Mouse (Mus musculus): Measurements from ENCODE around the gene Nova1. TPM values are rescaled to one million over a fixed set of nuclear protein-coding genes. Genes with fewer than 3 reads are reported as not detected.

Nova1 gene
- total RNA-seq, 1 experiment from 2014 or later = 0.05 TPM

DNA sequence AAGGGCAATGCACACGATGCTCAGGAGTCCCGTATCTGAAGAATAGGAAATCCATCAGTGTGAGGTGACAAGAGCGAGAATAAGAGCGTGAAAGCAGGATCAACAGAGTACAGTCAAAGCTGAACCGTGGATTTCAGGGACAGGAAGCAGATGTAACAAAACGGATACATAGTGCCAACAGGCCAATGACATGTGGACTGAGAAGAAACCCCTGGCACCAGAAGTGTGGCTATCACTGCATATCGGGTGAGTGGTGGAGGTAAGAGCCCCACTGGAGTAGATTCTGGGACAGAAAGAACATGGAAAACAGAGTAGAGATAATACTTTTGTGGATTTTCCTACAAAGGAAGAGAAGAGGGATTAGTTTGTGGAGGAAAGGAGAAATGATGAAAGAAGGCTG, 109.3 kb downstream of the Nova1 start:
- no peak for ATAC-seq (replicated peaks; ENCODE audit: low read depth, poor library complexity, severe bottlenecking)

DNA sequence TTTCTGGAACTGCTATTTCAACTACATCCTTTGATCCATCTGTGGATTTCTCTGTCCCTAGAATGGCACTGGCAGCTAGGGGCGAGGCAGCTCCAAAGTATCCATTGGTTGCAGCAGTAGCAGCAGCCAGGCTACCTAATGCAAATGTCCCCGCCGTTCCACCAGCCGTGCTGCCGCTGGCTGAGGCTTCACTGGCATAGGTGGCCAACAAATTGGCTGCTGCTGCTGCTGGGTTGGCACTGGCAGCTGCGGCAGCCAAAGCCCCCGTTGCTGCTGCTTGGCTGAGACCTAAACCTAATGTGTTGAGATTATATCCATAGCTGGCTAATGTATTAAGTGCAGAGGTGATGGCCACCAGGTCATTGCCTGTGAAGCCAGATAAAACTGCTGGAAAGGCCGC, 118.5 kb downstream of the Nova1 start:
- no peak for ATAC-seq (replicated peaks; ENCODE audit: low read depth, poor library complexity, severe bottlenecking)

DNA sequence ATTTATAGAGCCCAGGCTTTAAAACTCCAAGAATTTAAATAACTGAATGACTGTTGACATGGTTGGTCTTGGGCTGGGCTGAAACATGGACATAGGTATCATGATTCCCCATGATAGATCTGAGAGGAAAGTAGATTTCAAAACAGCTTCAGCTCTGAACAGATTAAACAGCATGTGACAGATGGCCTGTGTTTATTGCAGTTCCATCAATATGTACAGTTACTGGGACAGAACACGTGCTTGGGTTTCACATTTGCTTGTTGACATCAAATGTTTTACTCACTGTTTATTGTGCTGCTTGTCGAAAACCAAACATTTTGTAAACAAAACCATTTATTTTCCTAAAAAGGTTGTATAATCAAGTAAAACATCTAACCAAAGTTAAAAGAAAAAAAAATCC, 142.4 kb downstream of the Nova1 start:
- no peak for ATAC-seq (replicated peaks; ENCODE audit: low read depth, poor library complexity, severe bottlenecking)

DNA sequence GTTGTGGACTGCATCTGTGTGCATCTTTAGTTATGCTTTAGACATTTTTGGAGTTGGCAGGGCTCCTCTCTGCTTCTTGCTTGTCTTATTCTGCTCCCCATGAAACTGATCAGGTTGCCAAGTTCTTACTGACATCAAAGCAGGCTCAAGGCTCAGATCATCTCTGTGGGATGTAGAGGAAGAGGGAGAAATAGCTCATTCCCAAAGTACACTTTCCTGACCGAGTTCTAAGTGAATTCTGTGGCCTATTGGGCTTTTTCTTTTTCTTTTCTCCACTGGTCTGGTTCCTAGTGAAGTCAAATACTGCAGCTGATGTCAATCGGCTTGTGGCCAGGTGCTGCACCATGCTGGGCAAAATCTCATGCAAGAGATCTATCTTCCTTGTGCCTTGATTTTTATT, 152.0 kb downstream of the Nova1 start:
- ATAC-seq (replicated peaks; ENCODE audit: low read depth, poor library complexity, severe bottlenecking) = no peak

DNA sequence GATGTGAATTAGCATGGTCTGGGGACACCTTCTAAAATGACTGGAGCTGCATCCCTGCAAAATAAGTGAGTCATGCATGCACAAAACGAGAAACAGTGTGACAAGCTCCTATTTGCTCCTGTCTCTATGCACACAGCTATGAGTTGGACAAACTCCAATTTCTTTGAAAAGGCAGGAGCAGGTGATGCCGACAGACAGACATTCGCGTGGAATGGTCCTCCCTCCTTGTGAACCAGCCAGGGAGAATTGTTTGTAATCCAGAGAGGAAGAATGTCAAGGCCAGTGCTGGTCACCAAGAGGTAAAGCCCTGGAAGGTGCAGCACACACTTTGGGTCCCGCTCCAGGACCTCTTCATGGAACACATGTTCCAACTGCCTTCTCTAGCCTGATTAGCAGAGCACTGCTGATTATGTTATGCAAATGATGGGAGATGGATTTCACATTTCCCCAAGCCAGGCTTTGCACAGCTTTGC, 172.6 kb downstream of the Nova1 start:
- ATAC-seq (replicated peaks; ENCODE audit: low read depth, poor library complexity, severe bottlenecking) = no peak

DNA sequence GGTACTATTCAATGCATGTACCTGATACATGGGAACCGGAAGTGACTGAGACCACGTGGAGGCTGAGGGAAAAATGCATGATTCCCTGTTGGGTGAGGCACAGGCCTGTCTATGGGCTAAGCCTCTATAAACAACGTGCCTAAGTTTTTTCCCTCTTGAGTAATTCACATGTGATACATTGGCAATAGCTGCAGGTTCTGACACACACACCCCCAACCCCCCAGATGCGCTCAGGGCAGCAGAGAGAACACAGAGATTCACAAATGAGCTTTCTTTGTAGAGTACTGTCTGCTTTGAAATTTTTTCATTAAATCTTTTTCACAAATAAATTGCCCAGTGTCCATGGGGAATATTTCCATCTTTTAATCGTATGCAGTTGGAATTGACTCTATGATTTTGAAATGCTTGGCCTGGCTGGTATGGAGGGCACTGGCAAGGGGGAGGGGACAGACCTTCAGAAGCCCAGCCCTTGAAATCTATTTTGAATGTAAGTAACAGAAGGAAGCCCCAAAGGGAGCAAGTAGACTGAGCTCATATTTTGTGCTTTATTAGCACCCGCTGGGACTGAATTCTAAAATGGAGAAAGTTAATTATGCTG, 173.3 kb downstream of the Nova1 start:
- no peak for ATAC-seq (replicated peaks; ENCODE audit: low read depth, poor library complexity, severe bottlenecking)
